Mouse (Mus musculus): ENCODE data around the gene Barhl2. TPM values are rescaled to one million over a fixed set of nuclear protein-coding genes. Genes with fewer than 3 reads are reported as not detected.

Gene Barhl2
- total and polyA plus RNA-seq, 3 experiments: not detected

DNA sequence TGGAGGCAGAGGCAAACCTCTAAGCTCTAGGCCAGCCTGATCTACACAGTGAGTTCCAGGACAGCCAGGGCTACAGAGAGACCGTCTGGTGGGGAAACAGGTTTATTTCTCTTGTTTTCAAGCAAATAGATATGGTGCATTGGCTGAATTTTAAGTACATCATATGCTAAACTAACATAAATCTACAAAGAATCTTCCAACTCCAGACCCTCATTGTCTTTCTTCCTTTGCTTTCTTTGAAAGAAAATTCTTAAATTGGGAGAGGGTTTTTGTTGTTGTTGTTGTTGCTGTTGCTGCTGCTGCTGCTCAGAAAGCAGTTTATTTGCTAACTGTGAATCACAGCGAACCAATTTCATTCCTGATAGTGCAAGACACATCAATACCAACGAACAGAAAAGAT, 3.5 kb upstream of the Barhl2 start:
- no peak overlapping the region for H3K9ac ChIP-seq (ENCODE audit: low read depth, low read length)
- no peak for TF ChIP-seq EP300 (IDR thresholded peaks at IDR 0.05; ENCODE audit: insufficient read depth, low read depth, low read length)
- TF ChIP-seq POLR2A (IDR thresholded peaks at IDR 0.05; ENCODE audit: insufficient read depth, low read depth, low read length): no peak
- TF ChIP-seq CTCF (IDR thresholded peaks at IDR 0.05): no peak
- DNase-seq: no peak
- 23% methylated on average over 3 of the region's 3 CpGs for WGBS
- H3K36me3 ChIP-seq (ENCODE audit: control insufficient read depth, insufficient read depth, low read length): no peaks in the 10 kb centered on the region
- H3K4me3 ChIP-seq: no peak overlapping the region
- no peaks in the 10 kb centered on the region for H3K79me2 ChIP-seq (replicated peaks; ENCODE audit: control insufficient read depth, insufficient read depth, low read length)
- no peak overlapping the region for H3K27ac ChIP-seq
- intact Hi-C loops (cut with DNase I): loop anchor here (5.0 to 10.0 kb wide), 4 partner anchors 111 to 1263 kb away; partner anchors contain the start of gene Gfi1
- H3K27me3 ChIP-seq (ENCODE audit: control insufficient read depth, insufficient read depth, low read length): peaks cover 37% of the 10 kb centered on the region
- H3K4me1 ChIP-seq (ENCODE audit: control insufficient read depth, insufficient read depth, low read length): no peaks in the 10 kb centered on the region

DNA sequence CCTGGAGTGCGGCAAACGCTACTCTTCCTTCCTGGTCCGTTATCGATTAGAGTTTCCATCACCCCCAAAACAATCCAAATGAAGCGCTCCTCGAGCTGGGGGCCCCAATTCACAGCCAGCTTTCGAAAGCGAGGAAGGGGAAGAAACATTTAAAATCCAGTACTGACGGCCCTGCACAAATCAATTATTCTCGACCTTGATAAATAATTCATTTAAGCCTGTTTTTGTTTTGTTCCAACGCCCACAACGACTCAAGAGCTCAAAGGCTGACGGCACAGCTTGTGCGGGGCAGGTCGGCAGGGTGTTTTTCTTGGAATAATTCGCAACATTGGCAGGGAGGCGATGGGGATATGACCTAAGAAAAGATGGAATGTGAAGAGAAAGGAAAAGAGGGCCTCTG, 2.6 kb upstream of the Barhl2 start:
- H3K9ac ChIP-seq (ENCODE audit: low read depth, low read length): no peak overlapping the region
- intact Hi-C loops (cut with DNase I): loop anchor here (5.0 to 10.0 kb wide), 4 partner anchors 112 to 1264 kb away; partner anchors contain the start of gene Gfi1
- no peaks in the 10 kb centered on the region for H3K79me2 ChIP-seq (replicated peaks; ENCODE audit: control insufficient read depth, insufficient read depth, low read length)
- H3K4me1 ChIP-seq (ENCODE audit: control insufficient read depth, insufficient read depth, low read length): no peaks in the 10 kb centered on the region
- TF ChIP-seq CTCF (IDR thresholded peaks at IDR 0.05) (no peak), POLR2A (IDR thresholded peaks at IDR 0.05; ENCODE audit: insufficient read depth, low read depth, low read length) (no peak), EP300 (IDR thresholded peaks at IDR 0.05; ENCODE audit: insufficient read depth, low read depth, low read length) (no peak)
- H3K27me3 ChIP-seq (ENCODE audit: control insufficient read depth, insufficient read depth, low read length): peaks cover 35% of the 10 kb centered on the region
- DNase-seq: no peak
- H3K4me3 ChIP-seq: no peak overlapping the region
- no peak overlapping the region for H3K27ac ChIP-seq
- 4% methylated on average over 17 of the region's 17 CpGs for WGBS
- H3K36me3 ChIP-seq (ENCODE audit: control insufficient read depth, insufficient read depth, low read length): no peaks in the 10 kb centered on the region

DNA sequence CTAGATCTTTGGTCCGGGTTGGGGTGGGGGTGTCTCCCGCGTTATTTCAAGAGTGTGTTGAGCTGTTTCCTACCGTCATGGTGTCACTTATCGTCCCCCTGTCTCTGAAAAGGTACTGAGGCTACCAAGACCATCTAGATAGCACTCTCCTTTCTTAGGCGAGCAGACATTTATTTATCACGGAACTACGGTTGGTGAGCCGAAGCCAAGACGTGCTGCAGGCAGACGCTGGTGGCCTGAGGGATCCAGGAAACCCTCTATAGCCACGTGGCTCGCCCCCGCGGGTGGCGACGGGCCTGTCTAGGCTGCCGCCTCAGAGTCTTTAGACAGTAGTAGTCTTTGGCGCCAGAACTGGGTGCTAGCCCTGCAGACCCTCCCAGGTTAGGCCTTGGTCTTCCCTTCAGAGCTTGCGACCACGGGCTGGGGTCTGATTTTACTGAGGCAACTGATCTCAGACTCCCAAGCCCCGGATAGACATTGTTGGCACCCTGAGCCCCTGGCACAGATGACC, 2.1 kb upstream of the Barhl2 start:
- no peaks in the 10 kb centered on the region for H3K79me2 ChIP-seq (replicated peaks; ENCODE audit: control insufficient read depth, insufficient read depth, low read length)
- H3K36me3 ChIP-seq (ENCODE audit: control insufficient read depth, insufficient read depth, low read length): no peaks in the 10 kb centered on the region
- TF ChIP-seq EP300 (IDR thresholded peaks at IDR 0.05; ENCODE audit: insufficient read depth, low read depth, low read length) (no peak), POLR2A (IDR thresholded peaks at IDR 0.05; ENCODE audit: insufficient read depth, low read depth, low read length) (no peak), CTCF (IDR thresholded peaks at IDR 0.05) (no peak)
- H3K4me3 ChIP-seq: no peak overlapping the region
- H3K27ac ChIP-seq: no peak overlapping the region
- intact Hi-C loops (cut with DNase I): loop anchor here (5.0 to 10.0 kb wide), 4 partner anchors 112 to 1265 kb away; partner anchors contain the start of gene Gfi1
- 4% methylated on average over 22 of the region's 22 CpGs for WGBS
- H3K9ac ChIP-seq (ENCODE audit: low read depth, low read length): no peak overlapping the region
- DNase-seq: no peak
- H3K27me3 ChIP-seq (ENCODE audit: control insufficient read depth, insufficient read depth, low read length): peaks cover 37% of the 10 kb centered on the region
- no peaks in the 10 kb centered on the region for H3K4me1 ChIP-seq (ENCODE audit: control insufficient read depth, insufficient read depth, low read length)

DNA sequence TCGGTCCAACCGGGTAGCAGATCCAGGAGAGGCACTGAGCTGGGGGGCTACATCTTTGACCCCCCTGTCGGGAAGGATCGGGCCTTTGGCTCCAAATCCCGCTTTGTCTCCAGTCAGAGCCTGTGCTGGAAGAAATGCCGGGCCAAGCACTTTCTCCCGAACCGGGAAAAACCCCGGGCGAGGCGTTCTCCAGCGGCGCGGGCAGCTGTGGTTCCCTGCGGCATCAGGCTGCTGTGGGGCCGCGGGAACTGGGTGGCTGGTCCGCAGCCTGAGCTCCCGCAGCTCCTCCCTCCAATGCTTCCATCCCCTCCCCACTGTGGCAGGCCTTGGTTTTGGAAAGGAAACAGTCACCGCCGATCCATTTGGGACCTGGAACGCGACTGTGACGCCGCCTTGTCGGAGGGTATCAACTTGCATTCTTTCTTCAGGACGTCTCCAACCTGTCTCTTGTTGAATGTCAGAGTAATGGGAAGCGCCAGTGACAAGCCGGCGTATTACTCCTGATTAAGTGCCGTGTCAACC, 1.2 kb upstream of the Barhl2 start:
- WGBS: 2% methylated on average over 31 of the region's 31 CpGs
- Histone ChIP-seq H3K4me1 (ENCODE audit: control insufficient read depth, insufficient read depth, low read length) (no peaks in the 10 kb centered on the region), H3K4me3 (no peak overlapping the region; the same call in 1 of the 2 replicates), H3K27ac (no peak overlapping the region), H3K27me3 (ENCODE audit: control insufficient read depth, insufficient read depth, low read length) (peaks cover 37% of the 10 kb centered on the region), H3K79me2 (replicated peaks; ENCODE audit: control insufficient read depth, insufficient read depth, low read length) (no peaks in the 10 kb centered on the region), H3K9ac (ENCODE audit: low read depth, low read length) (no peak overlapping the region), H3K36me3 (ENCODE audit: control insufficient read depth, insufficient read depth, low read length) (no peaks in the 10 kb centered on the region)
- TF ChIP-seq EP300 (IDR thresholded peaks at IDR 0.05; ENCODE audit: insufficient read depth, low read depth, low read length) (no peak), POLR2A (IDR thresholded peaks at IDR 0.05; ENCODE audit: insufficient read depth, low read depth, low read length) (no peak), CTCF (IDR thresholded peaks at IDR 0.05) (no peak)
- intact Hi-C loops (cut with DNase I): no loop called here
- DNase-seq: peak in 1 of 2 experiments; percentile 34

DNA sequence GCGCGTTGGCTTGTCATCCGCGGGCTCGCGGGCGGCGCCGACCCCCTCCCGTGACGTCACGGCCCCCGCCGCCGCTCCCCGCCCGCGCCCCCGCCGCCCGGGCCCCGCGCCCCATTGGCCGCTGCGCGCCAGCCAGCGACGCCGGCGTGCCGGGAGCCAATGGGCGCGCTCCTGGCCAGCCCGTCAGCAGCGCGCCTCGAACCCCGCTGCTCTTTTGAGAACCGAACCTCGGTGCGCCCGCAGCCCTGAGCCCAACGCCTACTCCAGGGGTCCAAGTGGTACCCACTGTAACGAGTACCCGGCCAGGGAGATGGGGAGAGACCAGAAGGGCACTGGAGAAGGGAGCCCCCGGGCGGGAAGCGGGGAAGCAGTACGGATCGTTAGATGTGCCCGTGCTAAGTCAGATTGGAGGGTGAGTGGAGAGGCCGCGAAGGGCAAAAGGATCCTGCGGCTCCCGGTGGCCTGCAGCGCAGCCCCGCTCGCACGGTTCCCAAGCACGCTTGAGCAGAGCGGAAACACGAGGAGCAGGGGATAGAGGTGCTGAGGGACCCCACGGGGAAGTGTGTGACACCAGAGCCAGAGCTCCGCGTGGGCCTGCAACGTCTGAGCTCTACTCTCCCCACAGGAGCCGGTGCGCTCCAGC, 632 bp upstream of the Barhl2 start:
- peaks cover 37% of the 10 kb centered on the region for H3K27me3 ChIP-seq (ENCODE audit: control insufficient read depth, insufficient read depth, low read length)
- no peaks in the 10 kb centered on the region for H3K79me2 ChIP-seq (replicated peaks; ENCODE audit: control insufficient read depth, insufficient read depth, low read length)
- H3K27ac ChIP-seq: no peak overlapping the region
- H3K4me1 ChIP-seq (ENCODE audit: control insufficient read depth, insufficient read depth, low read length): no peaks in the 10 kb centered on the region
- no peak overlapping the region for H3K9ac ChIP-seq (ENCODE audit: low read depth, low read length)
- H3K36me3 ChIP-seq (ENCODE audit: control insufficient read depth, insufficient read depth, low read length): no peaks in the 10 kb centered on the region
- H3K4me3 ChIP-seq: peak overlapping the region; percentile 34; the same call in 1 of the 2 replicates
- DNase-seq: peak in 1 of 2 experiments; percentile 32
- TF ChIP-seq EP300 (IDR thresholded peaks at IDR 0.05; ENCODE audit: insufficient read depth, low read depth, low read length) (no peak), CTCF (IDR thresholded peaks at IDR 0.05) (no peak), POLR2A (IDR thresholded peaks at IDR 0.05; ENCODE audit: insufficient read depth, low read depth, low read length) (no peak)
- intact Hi-C loops (cut with DNase I): no loop called here
- WGBS: 2% methylated on average over 65 of the region's 68 CpGs
